Mouse (Mus musculus) midbrain, embryonic 12.5 days (tissue): ENCODE results near the gene Dcaf1. TPM values are rescaled to one million over a fixed set of nuclear protein-coding genes. Genes with fewer than 3 reads are reported as not detected.

Experiments used
- ATAC-seq: fragments of 200-750 bp; cut with Nextera tagmentation; 2 replicates; pipeline ENCODE4 v1.8.0; 2017; ENCODE audit warnings: low read depth, moderate TSS enrichment, moderate library complexity; ENCODE audit not compliant: low FRiP score
- H3K27ac ChIP-seq: fragments of 300-500 bp; sonication (generic); replicated peaks from 2 replicates; pipeline ENCODE4 v1.5.1; 2016; ENCODE audit warnings: mild to moderate bottlenecking
- H3K27me3 ChIP-seq: fragments of 300-500 bp; sonication (generic); 2 replicates; pipeline ENCODE4 v1.6.1; 2016; ENCODE audit warnings: mild to moderate bottlenecking
- H3K36me3 ChIP-seq: fragments of 300-500 bp; sonication (generic); 2 replicates; pipeline ENCODE4 v1.6.1; 2016
- H3K4me1 ChIP-seq: fragments of 300-500 bp; sonication (generic); 2 replicates; pipeline ENCODE4 v1.6.1; 2016
- H3K4me2 ChIP-seq: fragments of 300-500 bp; sonication (generic); replicated peaks from 2 replicates; pipeline ENCODE4 v1.6.1; 2016; ENCODE audit warnings: mild to moderate bottlenecking, moderate library complexity
- H3K4me3 ChIP-seq: fragments of 300-500 bp; sonication (generic); 2 replicates; pipeline ENCODE4 v1.5.1; 2016; ENCODE audit warnings: mild to moderate bottlenecking
- H3K9ac ChIP-seq: fragments of 300-500 bp; sonication (generic); replicated peaks from 2 replicates; pipeline ENCODE4 v1.6.1; 2016; ENCODE audit warnings: mild to moderate bottlenecking, moderate library complexity
- H3K9me3 ChIP-seq: fragments of 300-500 bp; sonication (generic); 2 replicates; pipeline ENCODE4 v1.6.1; 2016; ENCODE audit warnings: mild to moderate bottlenecking
- WGBS: fragments of 180-500 bp; shearing (Covaris S2); methylation state at CpG from one replicate; pipeline ENCODE4 v1.1.7; 2016; 5-methylcytosine and 5-hydroxymethylcytosine counted together
- polyA plus RNA-seq: library from polyadenylated mRNA; unstranded; fragments of >200 nt; fragmentation: Nextera tagmentation; extraction: Ambion mirVana; gene quantifications from 2 replicates; pipeline ENCODE4 v1.2.1, GENCODE M21; 2016

The Dcaf1 gene
- polyA plus RNA-seq, 1 experiment from 2014 or later = 26.8 TPM

DNA sequence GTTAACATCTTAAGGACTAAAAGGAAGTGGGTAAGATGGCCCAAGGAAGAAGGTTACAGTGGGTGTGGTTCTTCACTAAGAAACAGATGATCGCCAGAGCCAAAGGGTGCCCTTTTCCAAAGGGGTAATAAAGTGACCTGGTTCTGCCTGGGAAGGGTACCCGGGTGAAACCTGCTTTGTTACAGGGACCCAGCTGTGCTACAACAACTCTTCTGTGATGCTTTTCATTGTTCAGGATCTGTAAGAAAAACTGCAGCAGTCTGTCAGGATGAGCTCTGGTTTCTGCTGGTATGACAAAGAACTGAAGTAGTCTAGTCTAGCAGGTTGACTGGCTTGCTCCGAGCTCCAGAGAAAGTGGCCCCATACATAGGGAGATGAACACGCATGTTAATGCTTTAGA lies 60.5 kb downstream of the Dcaf1 start:
- peak overlapping the region; percentile 95; the same call in 1 of the 2 replicates for H3K4me2 ChIP-seq
- H3K36me3 ChIP-seq = peaks cover 73% of the 10 kb centered on the region
- H3K4me1 ChIP-seq = peaks cover 42% of the 10 kb centered on the region
- no peaks in the 10 kb centered on the region for H3K27me3 ChIP-seq
- H3K27ac ChIP-seq = no peak overlapping the region
- no peak overlapping the region for H3K4me3 ChIP-seq
- H3K9ac ChIP-seq = no peak overlapping the region
- H3K9me3 ChIP-seq = no peaks in the 10 kb centered on the region
- ATAC-seq = no peak
- WGBS = 71% methylated on average over 4 of the region's 4 CpGs

- no peaks in the 10 kb centered on the region for H3K9me3 ChIP-seq
- peak overlapping the region; percentile 37 for H3K9ac ChIP-seq
- ATAC-seq = no peak
- H3K4me2 ChIP-seq = peak overlapping the region; percentile 95
- peaks cover 68% of the 10 kb centered on the region for H3K36me3 ChIP-seq
- 86% methylated on average over 3 of the region's 3 CpGs for WGBS
- H3K4me1 ChIP-seq = peaks cover 51% of the 10 kb centered on the region
- no peak overlapping the region for H3K27ac ChIP-seq
- no peaks in the 10 kb centered on the region for H3K27me3 ChIP-seq
- peak overlapping the region; percentile 27 for H3K4me3 ChIP-seq
These were observed 61.4 kb downstream of the Dcaf1 start for GRCm38 (mm10) chr9:106883085-106883484.

DNA sequence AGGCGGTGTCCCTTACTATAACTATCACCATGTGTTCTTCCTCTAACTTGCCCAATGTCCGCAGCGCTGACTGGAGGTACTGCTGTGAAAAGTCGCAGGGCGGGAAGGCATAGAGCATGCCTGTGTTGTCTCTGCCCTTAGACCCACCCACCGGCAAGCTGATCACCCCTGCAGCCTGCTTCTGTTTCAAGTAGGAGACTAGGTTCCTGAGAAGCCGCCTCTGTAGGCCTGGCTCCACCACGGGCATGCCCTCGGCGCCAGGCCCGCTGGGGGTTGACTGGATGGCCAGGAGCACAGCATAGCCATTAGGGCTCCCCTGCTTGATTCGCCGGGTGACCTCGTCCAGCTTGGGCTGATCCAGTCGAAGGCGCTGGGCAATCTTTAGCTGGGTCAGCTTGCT lies 62.6 kb downstream of the Dcaf1 start:
- no peak overlapping the region for H3K27ac ChIP-seq

DNA sequence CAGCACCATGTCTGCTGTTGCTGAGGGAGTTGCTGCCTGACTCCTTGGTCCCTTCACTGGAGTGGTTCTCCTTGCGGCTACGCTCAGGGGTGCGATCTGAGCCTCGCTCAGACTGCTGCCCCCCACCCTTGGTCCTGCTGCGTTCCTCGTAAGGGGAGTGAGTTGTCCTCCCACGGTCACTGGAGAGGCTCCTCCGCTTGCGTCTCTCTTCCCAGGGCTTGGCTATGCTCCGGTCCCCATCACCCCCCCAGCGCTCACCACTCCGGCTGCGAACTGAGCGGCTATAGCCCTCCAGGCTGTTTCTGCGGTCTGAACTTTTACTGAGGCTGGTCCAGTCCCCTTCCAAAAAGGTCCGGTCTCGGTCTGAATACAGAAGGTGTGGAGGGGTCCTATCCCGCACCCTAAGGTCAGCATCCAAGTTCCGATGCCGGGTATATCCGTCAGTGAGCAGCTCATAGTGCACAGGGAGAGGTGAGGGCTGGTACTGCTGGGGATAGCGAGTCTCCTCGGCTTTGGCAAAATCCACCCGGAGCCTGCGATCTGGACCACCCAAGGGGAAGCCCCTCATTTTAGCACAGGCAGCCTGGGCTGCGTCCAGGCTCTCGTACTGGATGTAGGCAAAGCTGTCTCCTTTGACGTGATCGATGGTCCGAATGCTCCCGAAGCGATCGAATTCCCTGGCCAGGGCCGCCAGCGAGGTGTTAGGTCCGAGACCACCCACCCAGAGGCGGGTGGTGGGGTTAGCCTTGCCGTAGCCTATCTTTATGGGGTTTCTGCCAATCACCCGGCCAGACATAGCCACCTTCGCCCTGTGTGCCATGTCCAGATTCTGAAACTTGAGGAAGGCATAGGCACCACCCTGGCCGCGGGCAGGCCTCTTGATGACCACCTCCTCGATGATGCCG lies 63.6 kb downstream of the Dcaf1 start:
- H3K4me1 ChIP-seq = peaks cover 64% of the 10 kb centered on the region
- peak overlapping the region; percentile 99 for H3K9ac ChIP-seq
- H3K27ac ChIP-seq = peak overlapping the region; percentile 91; the same call in 1 of the 2 replicates
- H3K4me2 ChIP-seq = peak overlapping the region; percentile 95
- H3K27me3 ChIP-seq = no peaks in the 10 kb centered on the region
- H3K36me3 ChIP-seq = peaks cover 68% of the 10 kb centered on the region
- H3K9me3 ChIP-seq = no peaks in the 10 kb centered on the region
- ATAC-seq = no peak
- WGBS = 23% methylated on average over 44 of the region's 44 CpGs
- H3K4me3 ChIP-seq = peak overlapping the region; percentile 91

More for the DNA sequence above, 62.6 kb downstream of the Dcaf1 start:
- H3K4me3 ChIP-seq = peak overlapping the region; percentile 91
- peak overlapping the region; percentile 95 for H3K4me2 ChIP-seq
- H3K9me3 ChIP-seq = no peaks in the 10 kb centered on the region
- H3K9ac ChIP-seq = peak overlapping the region; percentile 99
- H3K4me1 ChIP-seq = peaks cover 56% of the 10 kb centered on the region
- no peak for ATAC-seq
- 51% methylated on average over 16 of the region's 16 CpGs for WGBS
- H3K36me3 ChIP-seq = peaks cover 68% of the 10 kb centered on the region
- no peaks in the 10 kb centered on the region for H3K27me3 ChIP-seq

DNA sequence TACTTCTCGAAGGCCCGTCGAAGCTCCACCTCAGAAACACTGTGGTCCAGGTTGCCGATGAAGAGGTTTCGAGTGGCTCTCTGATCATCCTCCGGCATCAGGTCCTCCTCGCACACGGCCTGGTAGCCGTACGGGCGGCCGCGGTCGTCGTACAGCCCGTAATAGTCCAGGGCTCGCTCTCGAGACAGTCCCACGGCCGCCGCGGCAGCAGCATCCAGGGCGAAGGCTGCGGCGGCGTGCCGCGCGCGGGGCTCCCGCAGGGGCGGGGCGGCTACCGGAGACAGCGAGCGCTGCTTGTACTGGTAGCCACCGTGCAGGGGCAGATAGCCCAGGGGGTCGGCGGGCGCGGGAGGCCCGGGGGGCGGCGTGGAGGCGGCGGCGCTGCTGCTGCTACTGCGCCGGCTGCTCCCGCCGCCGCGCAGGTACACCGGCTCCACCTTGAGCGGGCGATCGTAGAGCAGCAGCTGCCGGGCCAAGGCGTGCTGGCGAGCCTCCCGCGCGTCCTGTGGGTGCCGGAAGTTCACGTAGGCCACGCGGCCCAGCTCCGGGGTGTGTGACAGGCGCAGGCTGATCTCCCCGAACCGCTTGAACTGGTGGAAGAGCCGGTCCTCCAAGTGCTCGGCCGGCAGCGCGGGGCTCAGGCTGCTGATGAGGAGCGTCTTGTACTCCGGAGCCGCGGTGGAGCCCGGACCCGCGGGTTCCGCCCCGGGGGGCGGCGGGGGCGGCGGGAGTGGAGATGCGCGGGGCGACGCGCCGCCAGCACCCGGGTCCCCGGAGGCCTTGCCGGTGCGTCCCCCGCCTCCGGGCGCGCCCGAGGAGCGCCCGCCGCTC lies 64.4 kb downstream of the Dcaf1 start:
- Histone ChIP-seq H3K4me3 (peak overlapping the region; percentile 91), H3K9me3 (no peaks in the 10 kb centered on the region), H3K27ac (peak overlapping the region; percentile 91), H3K27me3 (no peaks in the 10 kb centered on the region), H3K4me1 (peaks cover 73% of the 10 kb centered on the region), H3K36me3 (peaks cover 70% of the 10 kb centered on the region), H3K9ac (peak overlapping the region; percentile 99), H3K4me2 (peak overlapping the region; percentile 95)
- WGBS = 1% methylated on average over 65 of the region's 107 CpGs
- peak; percentile 5; the same call in 1 of the 2 replicates for ATAC-seq

- peak within 1 kb of the TSS; percentile 91 for H3K27ac ChIP-seq
- H3K9me3 ChIP-seq = no peaks in the 10 kb centered on the region
- peaks cover 61% of the 10 kb centered on the region for H3K36me3 ChIP-seq
- H3K4me3 ChIP-seq = peak within 1 kb of the TSS; percentile 91
- H3K4me1 ChIP-seq = peaks cover 66% of the 10 kb centered on the region
- peak within 1 kb of the TSS; percentile 95 for H3K4me2 ChIP-seq
- ATAC-seq = peak; percentile 67
- 2% methylated on average over 86 of the region's 101 CpGs for WGBS
- peak within 1 kb of the TSS; percentile 99 for H3K9ac ChIP-seq
- H3K27me3 ChIP-seq = no peaks in the 10 kb centered on the region
These were observed 65.4 kb downstream of the Dcaf1 start, which contains the start of gene Rbm15b for GRCm38 (mm10) chr9:106886828-106887702. TSS of gene Rbm15b (minus strand) at chr9:106887428.

GRCm38 (mm10) chr9:106888346-106888745 lies 66.7 kb downstream of the Dcaf1 start:
- WGBS = 91% methylated on average over 3 of the region's 3 CpGs
- no peak overlapping the region for H3K27ac ChIP-seq
- no peaks in the 10 kb centered on the region for H3K9me3 ChIP-seq
- H3K4me1 ChIP-seq = peaks cover 60% of the 10 kb centered on the region
- no peak overlapping the region for H3K4me2 ChIP-seq
- no peak overlapping the region for H3K9ac ChIP-seq
- H3K36me3 ChIP-seq = peaks cover 48% of the 10 kb centered on the region
- no peak for ATAC-seq
- no peaks in the 10 kb centered on the region for H3K27me3 ChIP-seq
- no peak overlapping the region for H3K4me3 ChIP-seq

DNA sequence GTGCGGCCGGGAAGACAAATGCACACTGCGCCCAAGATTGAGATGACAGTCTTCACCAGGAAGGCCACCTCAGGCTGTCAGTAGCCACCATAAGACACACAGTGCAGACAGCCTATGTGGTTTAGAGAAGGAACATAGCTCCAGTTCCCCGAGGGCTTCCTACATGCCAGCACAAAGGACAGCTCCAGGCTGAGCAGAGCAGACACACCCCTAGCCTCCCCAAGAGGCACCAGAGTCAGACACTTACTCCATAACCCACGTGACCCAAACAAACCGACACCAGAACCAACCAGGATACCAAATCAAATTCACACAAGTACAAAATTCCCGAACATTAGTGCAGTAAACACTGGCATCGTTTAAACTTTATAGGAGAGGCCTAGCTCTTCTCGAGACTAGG lies 67.6 kb downstream of the Dcaf1 start:
- Histone ChIP-seq H3K9me3 (no peaks in the 10 kb centered on the region), H3K4me3 (no peak overlapping the region), H3K9ac (no peak overlapping the region), H3K27me3 (no peaks in the 10 kb centered on the region), H3K4me1 (peaks cover 52% of the 10 kb centered on the region), H3K27ac (no peak overlapping the region), H3K4me2 (no peak overlapping the region), H3K36me3 (peaks cover 41% of the 10 kb centered on the region)
- 92% methylated on average over 9 of the region's 9 CpGs for WGBS
- no peak for ATAC-seq

GRCm38 (mm10) chr9:106890496-106891240 lies 69.0 kb downstream of the Dcaf1 start:
- peaks cover 32% of the 10 kb centered on the region for H3K36me3 ChIP-seq
- peaks cover 39% of the 10 kb centered on the region for H3K4me1 ChIP-seq

GRCm38 (mm10) chr9:106891341-106891741 lies 69.7 kb downstream of the Dcaf1 start:
- peak overlapping the region; percentile 83 for H3K9ac ChIP-seq
- H3K36me3 ChIP-seq = peaks cover 32% of the 10 kb centered on the region
- no peaks in the 10 kb centered on the region for H3K27me3 ChIP-seq
- no peak for ATAC-seq
- peak overlapping the region; percentile 93 for H3K27ac ChIP-seq
- H3K9me3 ChIP-seq = no peaks in the 10 kb centered on the region
- peak overlapping the region; percentile 95 for H3K4me3 ChIP-seq
- 2% methylated on average over 17 of the region's 17 CpGs for WGBS
- H3K4me2 ChIP-seq = peak overlapping the region; percentile 68
- peaks cover 39% of the 10 kb centered on the region for H3K4me1 ChIP-seq

More at GRCm38 (mm10) chr9:106890496-106891240, 69.0 kb downstream of the Dcaf1 start:
- H3K27me3 ChIP-seq = no peaks in the 10 kb centered on the region
- no peaks in the 10 kb centered on the region for H3K9me3 ChIP-seq
- H3K27ac ChIP-seq = no peak overlapping the region
- H3K4me2 ChIP-seq = peak overlapping the region; percentile 68
- peak overlapping the region; percentile 83 for H3K9ac ChIP-seq
- no peak for ATAC-seq
- 72% methylated on average over 8 of the region's 8 CpGs for WGBS
- H3K4me3 ChIP-seq = peak overlapping the region; percentile 95
